Comparison of ENCODE assay signal across 20 mouse cellular contexts in the genomic region with DNA sequence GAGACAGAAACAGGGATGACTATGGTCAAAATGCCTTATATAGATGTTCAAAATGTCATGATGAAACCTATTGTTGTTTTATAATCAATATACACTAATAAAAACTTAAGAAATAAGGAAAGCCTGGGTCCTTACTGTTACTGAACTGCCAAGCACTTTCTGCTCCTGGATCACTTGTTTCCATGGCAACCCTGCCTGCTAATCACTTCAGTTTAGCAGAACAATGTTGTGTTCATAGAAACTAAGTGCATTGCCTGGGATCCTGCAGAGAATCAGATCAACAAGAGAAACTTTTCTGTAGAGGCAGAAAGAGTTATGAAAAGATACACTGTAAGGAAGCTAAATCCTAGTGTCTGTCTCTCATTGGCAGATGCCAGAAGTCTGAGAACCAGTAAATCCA.
DNase-seq lines count a peak whose midpoint lies in the region; ATAC-seq and TF ChIP-seq lines count a peak whose summit lies in the region.
"Had no signal": no experiment of that assay in that cellular context is flagged by ENCODE, and none has a peak within 500 bp of the region (broad histone marks: within the 10 kb centered on the region; RNA-seq: fewer than 3 reads in every experiment).

No protein-coding gene starts in this region.

- no peak for TF ChIP-seq CTCF in hindbrain, postnatal 0 days (IDR thresholded peaks at IDR 0.05; ENCODE audit: low read depth)
- TF ChIP-seq CTCF in brain, embryonic 14.5 days (IDR thresholded peaks at IDR 0.05; ENCODE audit: borderline replicate concordance, extremely low read depth, insufficient read depth, insufficient read length): no peak

- no peak overlapping the region for H3K9ac ChIP-seq in hindbrain, postnatal 0 days (replicated peaks; ENCODE audit: low read length)
- no peak overlapping the region for H3K9ac ChIP-seq in hindbrain, embryonic 14.5 days
- H3K9ac ChIP-seq in midbrain, embryonic 14.5 days (replicated peaks; ENCODE audit: low read length): no peak overlapping the region
- H3K9ac ChIP-seq in midbrain, embryonic 15.5 days: no peak overlapping the region
- no peak overlapping the region for H3K9ac ChIP-seq in intestine, embryonic 15.5 days
- H3K9ac ChIP-seq: embryonic facial prominence, embryonic 13.5 days; forebrain, embryonic 12.5 days; heart, embryonic 15.5 days; hindbrain, embryonic 13.5 days had no signal

- no peak overlapping the region for H3K4me3 ChIP-seq in hindbrain, postnatal 0 days (ENCODE audit: low read length)
- no peak overlapping the region for H3K4me3 ChIP-seq in hindbrain, embryonic 14.5 days (replicated peaks; ENCODE audit: low read length)
- no peak overlapping the region for H3K4me3 ChIP-seq in midbrain, embryonic 14.5 days (replicated peaks; ENCODE audit: low read depth, low read length)
- no peak overlapping the region for H3K4me3 ChIP-seq in midbrain, embryonic 15.5 days
- no peak overlapping the region for H3K4me3 ChIP-seq in intestine, embryonic 15.5 days (replicated peaks)
- H3K4me3 ChIP-seq: embryonic facial prominence, embryonic 13.5 days; forebrain, embryonic 12.5 days; heart, adult 2 months; heart, embryonic 15.5 days; hindbrain, embryonic 13.5 days had no signal

- H3K9me3 ChIP-seq in hindbrain, postnatal 0 days (ENCODE audit: low read length): no peaks in the 10 kb centered on the region
- no peaks in the 10 kb centered on the region for H3K9me3 ChIP-seq in hindbrain, embryonic 14.5 days (ENCODE audit: control insufficient read depth, low read length)
- no peaks in the 10 kb centered on the region for H3K9me3 ChIP-seq in midbrain, embryonic 14.5 days (ENCODE audit: control insufficient read depth, low read length)
- H3K9me3 ChIP-seq in midbrain, embryonic 15.5 days: no peaks in the 10 kb centered on the region
- no peaks in the 10 kb centered on the region for H3K9me3 ChIP-seq in intestine, embryonic 15.5 days
- H3K9me3 ChIP-seq: embryonic facial prominence, embryonic 13.5 days; forebrain, embryonic 12.5 days; heart, embryonic 15.5 days; hindbrain, embryonic 13.5 days had no signal

- no peaks in the 10 kb centered on the region for H3K4me1 ChIP-seq in hindbrain, postnatal 0 days (ENCODE audit: insufficient read depth, low read length)
- no peaks in the 10 kb centered on the region for H3K4me1 ChIP-seq in hindbrain, embryonic 14.5 days (replicated peaks; ENCODE audit: control insufficient read depth, insufficient read depth, low read length)
- H3K4me1 ChIP-seq in midbrain, embryonic 14.5 days (ENCODE audit: control insufficient read depth, insufficient read depth, low read length): no peaks in the 10 kb centered on the region
- H3K4me1 ChIP-seq in midbrain, embryonic 15.5 days: no peaks in the 10 kb centered on the region
- no peaks in the 10 kb centered on the region for H3K4me1 ChIP-seq in intestine, embryonic 15.5 days (replicated peaks)
- H3K4me1 ChIP-seq: embryonic facial prominence, embryonic 13.5 days; forebrain, embryonic 12.5 days; heart, embryonic 15.5 days; hindbrain, embryonic 13.5 days had no signal

- H3K27ac ChIP-seq in hindbrain, postnatal 0 days: no peak overlapping the region
- H3K27ac ChIP-seq in hindbrain, embryonic 14.5 days: no peak overlapping the region
- H3K27ac ChIP-seq in midbrain, embryonic 14.5 days (replicated peaks; ENCODE audit: low read depth, low read length): no peak overlapping the region
- no peak overlapping the region for H3K27ac ChIP-seq in midbrain, embryonic 15.5 days
- H3K27ac ChIP-seq in intestine, embryonic 15.5 days: no peak overlapping the region
- H3K27ac ChIP-seq: embryonic facial prominence, embryonic 13.5 days; forebrain, embryonic 12.5 days; heart, adult 2 months; heart, embryonic 15.5 days; hindbrain, embryonic 13.5 days had no signal

- no peaks in the 10 kb centered on the region for H3K36me3 ChIP-seq in hindbrain, postnatal 0 days (ENCODE audit: insufficient read depth, low read length)
- no peaks in the 10 kb centered on the region for H3K36me3 ChIP-seq in hindbrain, embryonic 14.5 days (replicated peaks; ENCODE audit: control insufficient read depth, insufficient read depth)
- no peaks in the 10 kb centered on the region for H3K36me3 ChIP-seq in midbrain, embryonic 14.5 days (ENCODE audit: control insufficient read depth, insufficient read depth, low read length)
- no peaks in the 10 kb centered on the region for H3K36me3 ChIP-seq in midbrain, embryonic 15.5 days (replicated peaks)
- no peaks in the 10 kb centered on the region for H3K36me3 ChIP-seq in intestine, embryonic 15.5 days
- H3K36me3 ChIP-seq: embryonic facial prominence, embryonic 13.5 days; forebrain, embryonic 12.5 days; heart, embryonic 15.5 days; hindbrain, embryonic 13.5 days had no signal

- DNase-seq in hindbrain, postnatal 0 days (ENCODE audit: low spot score): peak; percentile 47
- no peak for DNase-seq in hindbrain, embryonic 14.5 days (ENCODE audit: low spot score)
- peak; percentile 60 for DNase-seq in midbrain, embryonic 14.5 days
- DNase-seq in ZHBTc4 (ENCODE audit: low read depth, low spot score): peak; percentile 27
- DNase-seq in brain, embryonic 14.5 days (ENCODE audit: low read depth): peak; percentile 56
- DNase-seq in frontal cortex, postnatal 14 days (ENCODE audit: low spot score in 2 of 2): no peak
- DNase-seq: adrenal gland, postnatal 14 days; cerebellum, adult 11 months; cerebellum, adult 8-10 months; cerebellum, postnatal 14 days; gastrocnemius, postnatal 14 days; heart, adult 2 months; heart, postnatal 14 days had no signal

- ATAC-seq in hindbrain, postnatal 0 days: no peak
- no peak for ATAC-seq in hindbrain, embryonic 14.5 days (ENCODE audit: low FRiP score)
- ATAC-seq in midbrain, embryonic 14.5 days (ENCODE audit: low FRiP score, low TSS enrichment): no peak
- ATAC-seq in midbrain, embryonic 15.5 days (replicated peaks): no peak
- no peak for ATAC-seq in intestine, embryonic 15.5 days

- H3K4me2 ChIP-seq in hindbrain, postnatal 0 days (ENCODE audit: low read depth, low read length): no peak overlapping the region
- H3K4me2 ChIP-seq in hindbrain, embryonic 14.5 days (replicated peaks): no peak overlapping the region
- no peak overlapping the region for H3K4me2 ChIP-seq in midbrain, embryonic 14.5 days (ENCODE audit: low read length)
- no peak overlapping the region for H3K4me2 ChIP-seq in midbrain, embryonic 15.5 days
- H3K4me2 ChIP-seq in intestine, embryonic 15.5 days (replicated peaks): no peak overlapping the region
- H3K4me2 ChIP-seq: embryonic facial prominence, embryonic 13.5 days; forebrain, embryonic 12.5 days; heart, embryonic 11.5 days; heart, embryonic 15.5 days; hindbrain, embryonic 13.5 days had no signal

- H3K27me3 ChIP-seq in hindbrain, postnatal 0 days (ENCODE audit: insufficient read depth, low read length): no peaks in the 10 kb centered on the region
- H3K27me3 ChIP-seq in hindbrain, embryonic 14.5 days (ENCODE audit: control insufficient read depth, insufficient read depth, low read length): no peaks in the 10 kb centered on the region
- H3K27me3 ChIP-seq in midbrain, embryonic 14.5 days (ENCODE audit: control insufficient read depth, insufficient read depth, low read length): no peaks in the 10 kb centered on the region
- no peaks in the 10 kb centered on the region for H3K27me3 ChIP-seq in midbrain, embryonic 15.5 days (replicated peaks)
- no peaks in the 10 kb centered on the region for H3K27me3 ChIP-seq in intestine, embryonic 15.5 days (replicated peaks)
- H3K27me3 ChIP-seq: embryonic facial prominence, embryonic 13.5 days; forebrain, embryonic 12.5 days; heart, embryonic 15.5 days; hindbrain, embryonic 13.5 days had no signal

- no peak for TF ChIP-seq POLR2A in brain, embryonic 14.5 days (IDR thresholded peaks at IDR 0.05; ENCODE audit: borderline replicate concordance, extremely low read depth, insufficient read depth, insufficient read length, poor library complexity, severe bottlenecking)

Comparison
In these comparisons a context has a peak if more than half of its experiments do, and no peak if none do; other contexts are left out.
1. DNase-seq: peak in hindbrain, postnatal 0 days (single experiment), midbrain, embryonic 14.5 days (single experiment), ZHBTc4 (single experiment) and brain, embryonic 14.5 days (single experiment); none in hindbrain, embryonic 14.5 days (single experiment) and frontal cortex, postnatal 14 days (0 of 2).